Mouse (Mus musculus): ENCODE measurements around the gene Sumo3. TPM values are rescaled to one million over a fixed set of nuclear protein-coding genes. Genes with fewer than 3 reads are reported as not detected.

The Sumo3 gene
- 93.0 and 111 TPM in 2 replicates for total RNA-seq (2021)
- long read RNA-seq, experiment 1, transcript Sumo3-202 (4 exons, 1,874 nt), result minor isoform, 6 of 198 reads
- long read RNA-seq, experiment 1, transcript Sumo3-205 (5 exons, 1,005 nt), result minor isoform, 7 of 198 reads
- long read RNA-seq, experiment 1, transcript Sumo3-201 (4 exons, 2,630 nt), result major isoform, 178 of 198 reads
- long read RNA-seq, experiment 1, partial matches to known transcripts, result 1 of 198 reads
- long read RNA-seq, experiment 1, other reads (novel, unspliced or antisense), result 3 of 198 reads
- long read RNA-seq, experiment 2, transcript Sumo3-201 (4 exons, 2,630 nt), result major isoform, 115 of 128 reads
- long read RNA-seq, experiment 2, partial matches to known transcripts, result 2 of 128 reads
- long read RNA-seq, experiment 2, other reads (novel, unspliced or antisense), result 3 of 128 reads

- peak; percentile 100 for DNase-seq
Measured at GRCm38 (mm10) chr10:77605908-77606826, at the start of gene Sumo3, which contains the start of gene Gm49325. Sumo3 (plus strand) TSS chr10:77606097. Gm49325 (plus strand) TSS chr10:77606197.

DNA sequence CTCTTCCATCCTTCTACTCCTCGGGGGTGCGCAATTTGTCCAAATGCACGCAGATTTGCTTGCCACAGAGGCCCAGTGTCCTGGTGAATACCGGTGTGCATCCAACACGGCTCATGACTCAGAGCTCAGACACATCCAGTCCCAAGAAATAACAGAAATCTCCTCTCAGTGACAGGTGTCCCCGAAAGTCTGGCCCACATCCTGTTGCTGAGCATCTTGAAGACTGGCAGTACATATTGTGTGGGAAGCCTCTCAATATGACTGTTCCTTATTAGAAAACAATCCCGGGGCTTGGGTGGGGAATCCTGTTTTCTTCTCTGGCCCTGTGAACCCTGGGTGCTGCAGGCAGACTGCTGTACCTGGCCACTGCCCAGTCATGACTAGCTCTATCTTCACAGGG is 49.3 kb upstream of the Sumo3 start:
- DNase-seq, result no peak

DNA sequence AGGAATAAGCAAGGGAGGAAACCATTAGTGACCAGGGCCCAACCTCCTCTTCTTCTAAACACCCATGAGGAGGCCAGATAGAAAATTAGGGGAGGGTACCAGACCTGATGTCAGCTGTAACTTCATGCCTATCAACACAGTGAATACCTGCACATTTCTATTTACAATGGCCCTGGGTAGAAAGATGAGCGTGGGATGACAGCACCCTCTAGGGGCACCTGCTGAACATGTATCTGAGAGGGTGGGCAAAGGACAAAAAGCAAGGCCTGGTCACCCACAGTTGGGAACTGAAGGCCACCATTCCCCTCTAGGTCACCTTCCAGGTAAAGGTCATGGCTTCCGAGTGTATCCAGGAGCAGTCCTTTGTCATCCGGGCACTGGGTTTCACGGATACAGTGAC is 48.3 kb upstream of the Sumo3 start:
- no peak for DNase-seq

GRCm38 (mm10) chr10:77560090-77560489 is 45.8 kb upstream of the Sumo3 start:
- DNase-seq, result no peak

DNA sequence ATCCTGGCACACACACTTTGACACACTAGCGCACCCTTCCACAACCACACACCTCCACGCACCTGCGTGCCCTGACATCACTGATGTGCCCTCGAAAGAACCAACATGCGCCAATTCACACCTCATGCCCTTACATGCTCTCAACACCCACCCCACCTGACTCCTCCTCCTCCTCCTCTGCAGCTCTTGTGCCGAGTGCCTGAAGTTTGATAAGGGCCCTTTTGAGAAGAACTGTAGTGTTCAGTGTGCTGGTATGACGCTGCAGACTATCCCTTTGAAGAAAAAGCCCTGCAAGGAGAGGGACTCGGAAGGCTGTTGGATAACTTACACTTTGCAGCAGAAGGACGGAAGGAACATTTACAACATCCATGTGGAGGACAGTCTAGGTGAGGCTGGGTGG is 45.1 kb upstream of the Sumo3 start:
- no peak for DNase-seq

GRCm38 (mm10) chr10:77561508-77561907 is 44.4 kb upstream of the Sumo3 start:
- no peak for DNase-seq

GRCm38 (mm10) chr10:77565005-77565404 is 40.9 kb upstream of the Sumo3 start:
- no peak for DNase-seq

DNA sequence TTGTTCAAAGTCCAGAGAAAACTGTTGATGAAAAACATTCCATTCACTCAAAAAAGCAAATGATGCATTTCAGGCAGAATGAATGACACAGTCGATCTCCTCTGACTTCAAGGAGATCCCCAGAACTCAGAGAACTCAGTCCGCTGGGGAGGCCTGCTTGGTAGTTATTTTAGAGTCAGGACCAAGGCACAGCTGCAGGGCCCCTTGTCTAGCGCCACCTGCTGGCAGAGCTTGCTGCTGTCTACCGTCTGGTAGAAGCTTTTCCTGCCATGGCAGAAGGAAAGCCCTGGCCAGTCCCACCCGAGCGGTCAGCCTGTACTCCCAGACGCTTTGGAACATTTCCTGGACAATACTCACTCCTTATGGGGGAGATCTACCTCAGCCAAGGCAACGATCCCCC is 39.2 kb upstream of the Sumo3 start:
- DNase-seq, result peak; percentile 94

DNA sequence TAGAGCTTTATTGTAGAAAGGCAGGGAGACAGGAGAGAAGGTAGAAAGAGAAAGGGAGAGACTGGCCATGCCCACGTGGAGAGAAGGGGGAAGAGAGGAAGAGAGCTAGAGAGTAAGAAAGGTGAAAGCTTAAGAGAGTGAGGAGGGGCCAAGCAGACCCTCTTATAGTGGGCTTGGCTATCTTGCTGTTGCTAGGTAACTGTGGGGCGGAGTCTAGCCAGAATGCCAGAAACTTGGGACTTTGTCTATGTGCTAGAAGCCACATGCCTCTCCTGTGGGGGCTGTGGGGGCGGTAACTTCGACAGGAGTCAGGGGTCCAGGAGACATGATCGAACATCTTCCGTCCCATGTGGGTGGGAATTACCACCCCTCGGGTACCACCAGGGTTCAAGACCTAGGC is 36.4 kb upstream of the Sumo3 start:
- no peak for DNase-seq

- DNase-seq, result no peak
Measured at GRCm38 (mm10) chr10:77569973-77570658, 35.8 kb upstream of the Sumo3 start.

GRCm38 (mm10) chr10:77572225-77572624 is 33.7 kb upstream of the Sumo3 start:
- DNase-seq, result no peak

DNA sequence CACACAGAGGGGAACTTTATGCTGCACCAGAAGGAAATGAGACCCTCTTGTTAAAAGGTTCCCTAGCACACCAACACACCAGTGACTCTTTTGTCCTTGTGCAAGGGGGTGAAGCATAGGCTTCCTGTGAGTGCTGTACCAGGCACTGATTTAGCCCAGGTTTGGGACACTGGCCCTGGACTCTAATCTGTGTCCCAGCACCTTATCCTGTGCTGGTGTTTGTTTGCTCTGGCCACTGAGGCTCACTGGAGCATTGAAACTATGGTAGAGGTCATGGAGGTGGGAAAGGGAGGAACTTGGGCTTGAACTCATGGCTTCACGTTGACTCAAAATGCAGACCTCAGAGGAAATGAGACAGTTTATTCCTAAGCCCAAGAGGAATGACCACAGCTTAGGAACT is 32.7 kb upstream of the Sumo3 start:
- no peak for DNase-seq

DNA sequence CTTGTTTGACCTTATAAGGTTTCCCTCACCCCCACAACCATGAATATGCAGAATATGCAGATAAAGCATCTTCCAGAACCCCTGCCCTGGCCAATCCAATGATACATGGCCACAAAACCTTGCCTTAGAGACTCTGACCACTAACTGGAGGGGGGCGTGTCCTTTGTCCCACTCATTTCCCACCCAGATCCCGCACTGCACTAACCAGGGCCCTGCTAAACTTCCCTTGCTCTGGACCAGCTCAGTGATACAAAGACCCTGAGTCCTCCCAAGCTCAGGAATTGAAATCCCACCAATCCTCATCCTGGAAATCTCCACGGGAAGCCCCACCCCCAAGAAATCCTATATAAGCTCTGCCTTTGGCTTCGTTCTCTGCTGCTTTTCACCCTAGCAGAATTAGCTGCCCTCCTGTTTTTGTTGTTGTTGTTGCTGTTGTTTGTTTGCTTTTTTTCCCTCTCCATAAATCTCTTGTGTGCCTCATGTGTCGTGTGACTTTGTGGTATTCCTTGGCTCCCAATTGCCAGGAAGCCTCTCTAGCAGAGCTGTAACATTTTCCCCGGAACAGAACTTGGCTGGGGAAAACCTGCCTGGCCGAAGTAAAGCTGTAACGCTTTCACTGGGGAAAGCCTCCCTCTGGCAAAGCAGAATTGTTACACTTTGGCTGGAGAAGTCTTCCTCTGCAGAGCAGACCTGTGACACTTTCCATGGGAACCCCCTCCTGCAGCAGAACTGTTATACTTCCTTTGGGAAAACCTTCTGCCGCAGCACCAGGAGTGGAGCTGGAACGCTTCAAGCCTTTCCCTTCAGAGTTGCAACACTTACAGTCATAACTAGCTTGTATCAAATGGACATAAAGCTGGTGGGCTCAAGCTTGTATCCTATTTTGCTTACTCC is 25.6 kb upstream of the Sumo3 start:
- DNase-seq, result no peak

GRCm38 (mm10) chr10:77581023-77581407 is 24.9 kb upstream of the Sumo3 start:
- no peak for DNase-seq

GRCm38 (mm10) chr10:77581408-77582284 is 24.3 kb upstream of the Sumo3 start, which contains the start of gene Pttg1ip:
Pttg1ip (plus strand) TSS chr10:77581720.
- DNase-seq, result peak; percentile 98

GRCm38 (mm10) chr10:77582285-77582618 is 23.6 kb upstream of the Sumo3 start:
- peak; percentile 34 for DNase-seq

GRCm38 (mm10) chr10:77583795-77584422 is 22.0 kb upstream of the Sumo3 start:
- DNase-seq, result peak; percentile 53

- no peak for DNase-seq
Measured at GRCm38 (mm10) chr10:77586637-77587036, 19.3 kb upstream of the Sumo3 start.

DNA sequence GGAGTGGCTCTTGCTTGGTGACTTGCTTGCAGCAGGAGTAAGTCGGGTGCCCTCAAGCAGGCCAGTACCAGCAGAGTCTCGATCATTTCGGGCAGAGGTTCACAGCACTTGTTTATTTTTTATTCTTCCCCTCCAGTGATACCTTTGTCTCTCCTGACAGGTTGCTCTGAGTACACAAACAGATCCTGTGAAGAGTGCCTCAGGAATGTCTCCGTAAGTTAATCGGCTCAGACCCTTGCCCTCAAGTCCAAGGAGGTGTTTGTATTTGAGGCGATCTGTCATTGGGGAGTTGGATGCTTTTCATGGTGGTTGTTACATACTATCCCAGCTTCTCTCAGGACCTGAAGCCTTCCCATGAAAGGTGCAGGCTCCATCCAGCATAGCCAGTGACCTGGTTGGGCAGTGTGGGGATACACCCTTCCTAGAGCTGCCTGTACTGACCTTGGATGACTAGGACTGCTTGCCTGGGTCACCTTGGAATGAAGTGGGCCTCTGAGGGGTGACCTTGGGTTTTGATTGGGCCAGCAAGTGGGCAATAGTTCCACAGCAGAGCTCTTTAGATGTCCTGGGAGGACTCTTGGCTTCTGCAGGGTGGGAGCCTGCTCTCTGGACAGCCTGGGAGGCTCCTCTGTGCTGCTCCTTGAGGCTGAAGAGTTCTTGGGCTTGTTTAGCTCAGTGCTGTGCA is 18.7 kb upstream of the Sumo3 start:
- peak; percentile 56 for DNase-seq
